Mouse (Mus musculus) splenic B cell, adult 2 months (primary cell): ENCODE data around the gene Cep97.

Experiments used
- DNase-seq: peaks from one replicate; pipeline ENCODE4 v3.0.0-alpha.2; 2011; ENCODE audit warnings: low read depth, low spot score
- H3K27me3 ChIP-seq: 2 replicates; pipeline ENCODE4 v1.6.1; 2012; ENCODE audit warnings: mild to moderate bottlenecking, low read length, moderate library complexity, mixed read lengths; ENCODE audit not compliant: control insufficient read depth, poor library complexity, insufficient read depth, severe bottlenecking
- H3K36me3 ChIP-seq: 2 replicates; pipeline ENCODE4 v1.6.1; 2012; ENCODE audit warnings: mild to moderate bottlenecking, low read length, moderate library complexity, mixed read lengths; ENCODE audit not compliant: control insufficient read depth, poor library complexity, insufficient read depth, severe bottlenecking

The Cep97 gene

GRCm38 (mm10) chr16:55906928-55907679 is 27.6 kb downstream of the Cep97 start:
- peak; percentile 69 for DNase-seq
- Histone ChIP-seq H3K27me3 (no peaks in the 10 kb centered on the region), H3K36me3 (peaks cover 6% of the 10 kb centered on the region; the same call in 1 of the 2 replicates)

GRCm38 (mm10) chr16:55905370-55905769 is 29.3 kb downstream of the Cep97 start:
- no peak for DNase-seq
- peaks cover 6% of the 10 kb centered on the region; the same call in 1 of the 2 replicates for H3K36me3 ChIP-seq
- no peaks in the 10 kb centered on the region for H3K27me3 ChIP-seq

GRCm38 (mm10) chr16:55901839-55902756 is 32.6 kb downstream of the Cep97 start:
- Histone ChIP-seq H3K36me3 (peaks cover 6% of the 10 kb centered on the region; the same call in 1 of the 2 replicates), H3K27me3 (no peaks in the 10 kb centered on the region)

GRCm38 (mm10) chr16:55898385-55899002 is 36.2 kb downstream of the Cep97 start:
- DNase-seq = no peak
- H3K27me3 ChIP-seq = no peaks in the 10 kb centered on the region
- no peaks in the 10 kb centered on the region for H3K36me3 ChIP-seq

More at GRCm38 (mm10) chr16:55901839-55902756, 32.6 kb downstream of the Cep97 start:
- DNase-seq = no peak

GRCm38 (mm10) chr16:55895651-55896095 is 39.0 kb downstream of the Cep97 start:
- Histone ChIP-seq H3K36me3 (no peaks in the 10 kb centered on the region), H3K27me3 (no peaks in the 10 kb centered on the region)
- DNase-seq = no peak

- Histone ChIP-seq H3K36me3 (no peaks in the 10 kb centered on the region), H3K27me3 (no peaks in the 10 kb centered on the region)
- peak; percentile 82 for DNase-seq
These were observed 39.6 kb downstream of the Cep97 start, which contains the start of gene Nxpe3 for GRCm38 (mm10) chr16:55894893-55895650. TSS of gene Nxpe3 (minus strand) at chr16:55895285.

- no peaks in the 10 kb centered on the region for H3K27me3 ChIP-seq
- no peaks in the 10 kb centered on the region for H3K36me3 ChIP-seq
- peak; percentile 29 for DNase-seq
These were observed 40.1 kb downstream of the Cep97 start for GRCm38 (mm10) chr16:55894536-55894892.

GRCm38 (mm10) chr16:55893410-55894107 is 41.1 kb downstream of the Cep97 start:
- DNase-seq = no peak

GRCm38 (mm10) chr16:55892484-55892883 is 42.2 kb downstream of the Cep97 start:
- Histone ChIP-seq H3K27me3 (no peaks in the 10 kb centered on the region), H3K36me3 (peaks cover 4% of the 10 kb centered on the region; the same call in 1 of the 2 replicates)
- peak; percentile 76 for DNase-seq

More at GRCm38 (mm10) chr16:55893410-55894107, 41.1 kb downstream of the Cep97 start:
- H3K27me3 ChIP-seq = no peaks in the 10 kb centered on the region
- peaks cover under 1% of the 10 kb centered on the region; the same call in 1 of the 2 replicates for H3K36me3 ChIP-seq

- H3K27me3 ChIP-seq = no peaks in the 10 kb centered on the region
- H3K36me3 ChIP-seq = peaks cover 7% of the 10 kb centered on the region
- DNase-seq = no peak
These were observed 43.3 kb downstream of the Cep97 start for GRCm38 (mm10) chr16:55891346-55891745.

GRCm38 (mm10) chr16:55890346-55891136 is 44.1 kb downstream of the Cep97 start:
- Histone ChIP-seq H3K36me3 (peaks cover 7% of the 10 kb centered on the region), H3K27me3 (no peaks in the 10 kb centered on the region)
- peak; percentile 29 for DNase-seq

GRCm38 (mm10) chr16:55889451-55889850 is 45.2 kb downstream of the Cep97 start:
- Histone ChIP-seq H3K27me3 (no peaks in the 10 kb centered on the region), H3K36me3 (peaks cover 7% of the 10 kb centered on the region)
- peak; percentile 51 for DNase-seq

- no peak for DNase-seq
- H3K36me3 ChIP-seq = peaks cover 9% of the 10 kb centered on the region
These were observed 46.1 kb downstream of the Cep97 start for GRCm38 (mm10) chr16:55888584-55888960.

More at GRCm38 (mm10) chr16:55888584-55888960, 46.1 kb downstream of the Cep97 start:
- no peaks in the 10 kb centered on the region for H3K27me3 ChIP-seq
